Mouse (Mus musculus) regulatory T cell (primary cell): ENCODE data around the gene Scarb1.
"Not testable (repeated sequence)": the region's sequence is repeated elsewhere in the genome, so short reads cannot be mapped to it uniquely, and the experiment has no call there.

Source experiments
- in situ Hi-C: fragments of 300-600 bp; cut with MboI, MseI; formaldehyde crosslinking; loops from one replicate; pipeline ENCODE4 v1.15.1; 2025; ENCODE audit warnings: high pct_unique_total_duplicates

Gene Scarb1

DNA sequence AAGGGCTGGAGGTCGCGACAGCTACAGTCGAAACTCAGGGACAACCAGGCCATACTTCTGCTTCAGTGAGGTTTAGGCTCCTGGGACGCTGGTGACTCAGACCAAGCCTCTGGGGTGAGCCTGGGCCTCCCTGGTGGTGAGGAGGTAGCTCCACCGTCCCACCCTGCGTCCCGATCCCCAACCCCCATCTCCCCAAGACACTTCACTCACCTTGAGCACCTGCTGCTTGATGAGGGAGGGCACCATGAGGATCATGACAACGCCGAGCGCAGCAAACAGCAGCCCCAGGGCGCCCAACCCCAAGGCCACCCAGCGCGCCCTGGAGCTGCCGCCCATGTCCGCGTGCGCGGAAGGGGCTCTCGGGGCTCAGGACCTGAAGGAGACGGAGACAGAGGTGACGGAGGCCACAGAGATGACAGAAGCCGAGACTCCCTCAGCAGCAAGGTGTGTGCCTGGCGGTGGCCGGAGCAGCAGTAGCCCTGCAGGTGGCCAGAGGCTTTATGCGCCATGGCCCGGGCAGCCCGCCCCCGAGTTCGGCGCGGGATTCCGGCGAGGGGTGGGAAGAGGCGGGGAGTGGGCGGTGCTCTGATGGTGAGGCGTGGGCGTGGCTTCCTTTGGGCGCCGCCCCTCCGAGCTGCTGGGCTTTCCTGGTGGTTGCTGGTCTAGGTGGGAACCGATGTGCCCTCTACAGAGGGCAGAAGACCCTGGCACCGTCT, at the start of gene Scarb1:
Gene Scarb1 (minus strand): TSS at position 548 of the 716 bp plus-strand sequence.
- in situ Hi-C loops: loop anchor here (10.0 kb wide), 2 partner anchors 706 to 1386 kb away; no protein-coding TSS in a partner anchor

GRCm38 (mm10) chr5:125389579-125390441, 48.9 kb upstream of the Scarb1 start, which contains the start of gene Ubc:
Ubc (minus strand) TSS chr5:125390202.
- in situ Hi-C loops: no loop called here

DNA sequence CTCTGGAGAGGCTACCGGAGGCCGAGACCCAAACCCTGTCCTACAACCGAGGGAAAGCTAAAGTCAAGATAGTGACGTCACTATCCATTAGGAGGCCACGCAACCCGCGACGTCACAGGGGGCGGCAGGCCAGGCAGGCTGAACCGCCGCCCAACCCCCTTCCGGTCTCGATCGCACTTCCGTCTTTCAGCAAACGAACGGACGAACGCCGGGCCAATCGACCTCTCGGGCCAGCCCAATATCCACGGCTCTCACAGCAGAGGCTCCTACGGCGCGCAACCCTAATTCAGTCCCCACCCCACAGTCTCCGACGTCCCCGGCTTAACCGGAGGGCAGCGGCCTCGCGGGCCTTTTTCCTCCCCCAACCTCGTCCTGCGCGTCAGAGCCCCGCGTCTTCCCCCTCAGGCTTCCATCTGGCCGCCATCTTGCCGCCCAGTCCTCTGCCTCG, 48.3 kb upstream of the Scarb1 start, which contains the start of gene Gm10382:
Gene Gm10382 (plus strand): TSS at position 192 of the 448 bp plus-strand sequence.
- in situ Hi-C loops: no loop called here

GRCm38 (mm10) chr5:125388358-125389092, 47.6 kb upstream of the Scarb1 start:
- in situ Hi-C loops: no loop called here

- in situ Hi-C loops: not testable (repeated sequence)
These were observed 46.4 kb upstream of the Scarb1 start for GRCm38 (mm10) chr5:125387295-125387694.

DNA sequence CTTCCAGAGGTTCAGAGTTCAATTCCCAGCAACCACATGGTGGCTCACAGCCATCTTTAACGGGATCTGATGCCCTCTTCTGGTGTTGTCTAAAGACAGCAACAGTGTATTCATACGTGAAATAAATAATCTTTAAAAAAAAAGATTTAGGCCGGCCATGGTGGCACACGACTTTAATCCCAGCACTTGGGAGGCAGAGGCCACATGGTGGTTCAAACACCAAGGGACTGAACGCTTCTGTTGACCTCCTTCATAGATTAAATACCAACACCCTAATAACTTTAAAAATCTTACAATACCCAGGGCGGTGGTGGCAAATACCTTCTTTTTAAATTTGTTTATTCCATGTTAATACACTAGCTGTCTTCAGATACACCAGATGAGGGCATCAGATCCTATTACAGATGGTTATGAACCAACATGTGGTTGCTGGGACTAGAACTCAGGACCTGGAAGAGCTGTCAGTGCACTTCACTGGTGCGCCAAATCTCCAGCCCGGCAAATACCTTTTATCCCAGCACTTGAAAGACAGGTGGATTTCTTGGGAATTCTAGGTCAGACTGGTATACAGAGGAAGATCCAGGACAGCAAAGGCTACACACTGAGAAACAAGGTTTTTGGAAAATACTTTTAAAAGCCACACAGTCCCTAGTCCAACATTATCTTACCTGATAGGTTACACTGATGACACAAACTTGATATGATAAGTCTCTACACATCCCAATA, 44.5 kb upstream of the Scarb1 start:
- in situ Hi-C loops: no loop called here

DNA sequence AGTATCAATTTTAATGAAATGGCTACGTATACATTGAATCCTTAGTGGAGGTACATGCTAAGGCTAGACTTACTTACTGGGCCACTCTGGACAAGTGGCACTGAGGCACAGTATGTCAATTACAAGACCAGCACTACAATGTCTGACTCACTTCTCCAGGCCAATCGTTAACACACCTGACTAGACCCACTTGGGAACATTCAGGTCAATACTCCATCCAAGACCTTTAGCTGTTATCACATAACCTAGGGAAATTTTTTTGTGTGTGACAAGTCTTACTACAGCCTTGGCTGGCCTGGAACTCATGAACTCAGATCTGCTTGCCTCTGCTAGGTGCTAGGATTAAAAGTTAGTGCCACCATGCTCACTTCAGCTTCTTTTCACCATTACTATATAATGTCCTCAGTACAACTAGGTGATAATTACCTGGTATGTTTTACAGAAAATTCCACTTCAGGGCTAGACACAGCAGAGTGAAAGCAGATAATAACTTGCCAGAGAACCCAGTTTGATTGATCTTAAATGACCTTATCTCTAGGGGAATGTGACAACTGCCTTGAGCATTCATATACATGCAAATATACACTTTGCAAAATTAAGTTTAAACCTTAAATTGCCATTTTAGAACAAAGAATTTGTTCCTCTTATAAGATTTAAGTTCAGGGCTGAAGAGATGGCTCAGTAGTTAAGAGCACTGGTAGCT, 43.8 kb upstream of the Scarb1 start:
- in situ Hi-C loops: no loop called here

- in situ Hi-C loops: no loop called here
These were observed 42.9 kb upstream of the Scarb1 start for GRCm38 (mm10) chr5:125383637-125384420.

- in situ Hi-C loops: no loop called here
These were observed 42.0 kb upstream of the Scarb1 start for GRCm38 (mm10) chr5:125382673-125383558.

DNA sequence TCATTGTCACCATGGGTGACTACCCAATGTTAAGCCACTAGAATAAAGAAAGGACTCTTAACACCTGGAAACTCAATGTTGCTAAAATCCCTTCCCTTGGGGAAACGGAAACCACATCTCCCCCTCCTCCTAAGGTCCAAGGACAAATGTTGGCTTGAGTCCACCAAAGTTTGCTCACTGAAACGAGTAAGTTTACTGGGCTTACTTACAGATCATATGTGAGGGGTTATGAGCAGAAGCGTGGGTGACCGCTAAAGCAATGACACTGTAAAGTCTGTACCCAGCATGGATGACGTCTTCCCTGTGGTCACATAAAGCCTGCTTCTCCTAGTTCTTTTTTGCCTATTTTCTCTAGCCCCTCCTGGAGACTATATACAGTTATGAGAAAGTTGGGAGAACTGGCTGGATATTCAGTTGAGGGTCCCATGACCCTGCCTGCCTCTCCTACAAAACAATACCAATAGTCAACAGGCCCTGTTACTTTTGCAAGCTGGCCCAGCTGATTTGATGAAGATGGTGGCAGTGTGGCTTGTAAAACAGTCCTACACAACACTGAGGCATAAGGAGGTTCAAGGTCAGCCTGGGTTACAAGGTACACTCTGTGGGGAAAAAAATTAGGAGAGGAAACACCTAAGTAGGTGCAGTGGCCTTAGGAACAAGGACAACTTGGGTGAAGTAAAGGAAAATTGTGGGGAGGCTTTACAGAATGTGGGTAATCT, 41.2 kb upstream of the Scarb1 start:
- in situ Hi-C loops: no loop called here

GRCm38 (mm10) chr5:125378919-125379318, 38.0 kb upstream of the Scarb1 start:
- in situ Hi-C loops: no loop called here

DNA sequence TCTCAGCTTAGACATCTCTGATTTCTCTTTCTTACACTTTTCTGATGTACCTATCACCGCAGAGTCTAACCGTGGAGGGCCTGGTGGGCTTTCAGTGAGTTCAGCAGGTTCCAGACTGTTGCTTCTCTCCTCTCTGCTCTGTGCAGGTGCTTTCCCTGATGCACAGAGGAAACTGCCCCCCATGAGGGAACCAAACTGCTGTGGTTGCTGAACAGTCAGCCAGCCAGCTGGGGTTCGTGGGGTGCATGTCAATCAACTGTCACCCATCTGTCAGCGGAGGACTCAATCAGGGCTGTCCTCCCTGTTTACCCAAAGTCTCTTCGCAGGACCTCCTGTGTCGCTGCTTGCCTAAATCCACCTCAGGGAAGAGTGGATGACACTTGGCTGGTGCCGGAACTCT, 36.3 kb upstream of the Scarb1 start:
- in situ Hi-C loops: no loop called here

DNA sequence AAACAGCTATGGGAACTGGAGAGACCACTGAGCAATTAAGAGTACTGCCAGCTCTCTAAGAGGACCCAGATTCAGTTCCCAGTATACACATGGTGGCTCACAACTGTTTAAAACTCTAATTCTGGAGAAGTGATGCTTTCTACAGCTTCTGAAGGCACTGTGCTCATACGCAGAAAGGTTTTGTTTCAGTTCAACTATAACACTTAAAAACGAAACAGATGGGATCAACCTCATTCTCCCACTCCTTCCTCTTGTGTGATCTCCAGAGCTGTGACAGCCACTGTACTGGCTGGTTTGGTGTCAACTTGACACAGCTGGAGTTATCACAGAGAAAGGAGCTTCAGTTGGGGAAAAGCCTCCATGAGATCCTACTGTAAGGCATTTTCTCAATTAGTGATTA, 35.0 kb upstream of the Scarb1 start:
- in situ Hi-C loops: no loop called here

DNA sequence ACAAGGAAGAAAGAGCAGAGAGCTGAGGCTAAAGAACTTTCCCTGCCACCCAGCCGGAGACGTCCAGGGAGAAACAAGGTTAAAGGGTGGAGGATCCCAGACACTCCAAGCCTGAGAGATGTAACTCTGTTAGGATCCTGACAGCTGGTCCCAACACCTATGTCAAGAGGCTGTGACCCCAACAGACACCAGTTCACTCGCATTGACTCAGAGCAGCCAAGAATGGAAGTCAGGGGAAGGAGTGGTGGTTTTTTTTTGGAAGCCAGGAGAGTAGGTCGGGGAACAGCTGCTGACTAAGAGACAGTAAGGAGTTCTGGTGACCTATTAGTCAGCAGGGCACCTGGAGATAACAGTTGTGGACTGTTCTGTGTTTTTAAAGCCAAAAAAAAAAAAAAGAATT, 31.1 kb upstream of the Scarb1 start:
- in situ Hi-C loops: no loop called here

- in situ Hi-C loops: no loop called here
These were observed 30.2 kb upstream of the Scarb1 start for GRCm38 (mm10) chr5:125370950-125371693.

DNA sequence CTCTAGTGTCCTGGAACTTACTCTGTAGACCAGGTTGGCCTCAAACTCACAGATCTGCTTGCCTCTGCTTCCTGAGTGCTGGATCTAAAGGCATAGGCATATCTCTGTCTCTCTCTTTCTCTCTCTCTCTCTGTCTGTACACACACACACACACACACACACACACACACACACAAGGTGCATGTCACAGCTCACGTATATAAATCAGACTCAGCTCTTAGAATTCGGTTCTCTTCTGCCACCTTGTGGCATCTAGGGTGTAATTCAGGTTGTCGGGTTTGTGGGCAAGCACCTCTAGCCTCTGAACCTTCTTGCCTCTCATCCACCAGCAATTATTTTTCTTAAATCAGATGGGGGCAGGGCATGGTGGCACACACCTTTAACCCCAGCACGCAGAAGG, 27.7 kb upstream of the Scarb1 start:
- in situ Hi-C loops: no loop called here

GRCm38 (mm10) chr5:125368156-125368555, 27.3 kb upstream of the Scarb1 start:
- in situ Hi-C loops: no loop called here
